Mouse (Mus musculus) E14TG2a.4 (cell line): ENCODE data around the gene Gm44965.

Source experiments
- CTCF ChIP-seq: conservative IDR thresholded peaks from 2 replicates; pipeline ENCODE4 v1.5.1; 2014; ENCODE audit warnings: low read length
- NANOG ChIP-seq: IDR thresholded peaks from 2 replicates; pipeline ENCODE4 v1.6.1; 2014; ENCODE audit warnings: borderline replicate concordance, low read length, mixed read lengths
- POU5F1 ChIP-seq: IDR thresholded peaks from 2 replicates; pipeline ENCODE4 v1.6.1; 2014; ENCODE audit warnings: low read length, borderline replicate concordance

DNA sequence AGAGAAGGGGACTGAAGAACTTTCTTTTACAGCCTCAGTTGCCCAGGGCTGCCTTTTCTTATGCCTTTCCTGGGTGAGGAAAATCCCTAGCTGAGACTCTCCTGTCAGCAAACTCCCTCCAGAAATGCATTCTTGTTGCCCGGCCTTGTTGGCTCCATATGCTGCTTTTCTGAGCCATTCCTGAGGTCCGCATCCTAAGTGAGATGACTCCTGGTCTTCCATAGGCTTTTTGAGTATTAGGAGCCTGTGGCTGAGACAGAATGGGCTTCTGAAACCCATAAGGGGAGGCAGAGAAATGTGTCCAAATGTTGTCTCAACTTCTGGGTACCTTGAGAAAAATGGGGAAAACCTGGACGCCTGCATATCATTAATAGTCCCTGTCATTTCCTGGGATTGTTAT, 19.8 kb upstream of the Gm44965 start:
- TF ChIP-seq CTCF, result no peak
- no peak for TF ChIP-seq POU5F1
- no peak for TF ChIP-seq NANOG
